Mouse (Mus musculus) G1E (cell line): ENCODE results near the gene Nelfb. TPM values are rescaled to one million over a fixed set of nuclear protein-coding genes. Genes with fewer than 3 reads are reported as not detected.
"Not testable (repeated sequence)": the region's sequence is repeated elsewhere in the genome, so short reads cannot be mapped to it uniquely, and the experiment has no call there.

Experiments used
- ATAC-seq: 2 replicates; pipeline ENCODE4 v1.8.0; 2016; ENCODE audit warnings: mild to moderate bottlenecking; ENCODE audit not compliant: insufficient number of reproducible peaks, poor library complexity, low FRiP score, severe bottlenecking; ENCODE audit errors: extremely low read depth
- DNase-seq: peaks from one replicate; pipeline ENCODE4 v3.0.0; 2012; ENCODE audit warnings: low spot score
- H3K27me3 ChIP-seq: 2 replicates; pipeline ENCODE4 v1.6.1; 2012; ENCODE audit warnings: mild to moderate bottlenecking, low read length, inconsistent platforms; ENCODE audit not compliant: insufficient read depth
- H3K36me3 ChIP-seq: replicated peaks from 2 replicates; pipeline ENCODE3; 2012; ENCODE audit warnings: mild to moderate bottlenecking, inconsistent platforms
- H3K4me1 ChIP-seq: 2 replicates; pipeline ENCODE4 v1.6.1; 2012; ENCODE audit warnings: low read depth, low read length, inconsistent platforms, mixed read lengths; ENCODE audit not compliant: insufficient read depth
- H3K4me3 ChIP-seq: 2 replicates; pipeline ENCODE4 v1.5.1; 2012; ENCODE audit warnings: low read depth, mild to moderate bottlenecking, inconsistent platforms, low read length, moderate library complexity, mixed read lengths
- H3K9me3 ChIP-seq: replicated peaks from 2 replicates; pipeline ENCODE4 v1.6.1; 2012; ENCODE audit warnings: inconsistent platforms
- CTCF ChIP-seq: IDR thresholded peaks from 2 replicates; pipeline ENCODE4 v1.5.1; 2012; ENCODE audit warnings: low read depth, low read length, inconsistent platforms, mixed read lengths
- GATA1 ChIP-seq: IDR thresholded peaks from 2 replicates; pipeline ENCODE4 v1.6.1; 2012; ENCODE audit warnings: borderline replicate concordance, low read length, inconsistent platforms, mixed read lengths
- GATA2 ChIP-seq: IDR thresholded peaks from 2 replicates; pipeline ENCODE4 v1.6.1; 2012; ENCODE audit warnings: low read depth, low read length, inconsistent platforms, borderline replicate concordance
- POLR2AphosphoS5 ChIP-seq: IDR thresholded peaks from 2 replicates; pipeline ENCODE4 v1.6.1; 2012; ENCODE audit warnings: low read depth, low read length, inconsistent platforms; ENCODE audit not compliant: insufficient replicate concordance
- TAL1 ChIP-seq: conservative IDR thresholded peaks from 2 replicates; pipeline ENCODE4 v1.6.1; 2012; ENCODE audit warnings: low read depth, low read length, inconsistent platforms, mixed read lengths
- polyA plus RNA-seq: library from polyadenylated mRNA; stranded (reverse); fragments of >175 nt; gene quantifications from 2 replicates; pipeline ENCODE4 v1.2.3, GENCODE M21; 2012
- total RNA-seq, 2 experiments: library from RNA; stranded (forward) in 1 of 2; stranded (reverse) in 1 of 2; fragments of 200-1000 nt in 1 of 2; fragments of >200 nt in 1 of 2; fragmentation: Nextera tagmentation in 1 of 2; gene quantifications; 2 replicates each; pipeline ENCODE4 v1.2.3; 2014 to 2017

Nelfb gene
- total RNA-seq (2014; fragmentation: Nextera tagmentation) (30.6 and 80.7 TPM in 2 replicates), total RNA-seq (2017) (54.6 and 60.9 TPM in 2 replicates), polyA plus RNA-seq (26.9 and 27.0 TPM in 2 replicates)

GRCm38 (mm10) chr2:25211121-25211670 is at the start of gene Nelfb:
Nelfb (minus strand) TSS chr2:25211489.
- peaks cover 42% of the 10 kb centered on the region for H3K36me3 ChIP-seq
- H3K4me3 ChIP-seq: peak within 1 kb of the TSS; percentile 90
- TF ChIP-seq GATA2: no peak
- TF ChIP-seq GATA1: no peak
- TF ChIP-seq TAL1: no peak
- no peak for TF ChIP-seq CTCF
- TF ChIP-seq POLR2AphosphoS5: no peak
- ATAC-seq (peak; percentile 83), DNase-seq (peak; percentile 91)
- H3K4me1 ChIP-seq: peaks cover 58% of the 10 kb centered on the region
- peaks cover 14% of the 10 kb centered on the region for H3K27me3 ChIP-seq
- no peaks in the 10 kb centered on the region for H3K9me3 ChIP-seq

DNA sequence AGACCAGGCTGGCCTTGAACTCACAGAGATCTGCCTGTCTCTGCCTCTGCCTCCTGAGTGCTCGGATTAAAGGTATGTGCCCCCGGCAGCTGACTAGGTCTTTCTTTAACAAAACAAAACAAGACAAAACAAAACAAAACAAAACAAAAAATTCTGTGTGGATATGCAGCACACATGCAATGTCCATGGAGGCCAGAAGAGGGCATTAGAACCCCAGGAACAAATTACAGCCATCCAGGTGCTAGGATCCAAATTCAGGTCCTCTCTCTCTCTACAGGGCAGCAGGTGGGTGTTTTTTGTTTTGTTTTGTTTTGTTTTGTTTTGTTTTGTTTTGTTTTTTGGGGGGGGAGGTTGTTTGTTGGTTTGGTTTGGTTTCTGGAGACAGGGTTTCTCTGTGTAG is 47.6 kb upstream of the Nelfb start:
- H3K36me3 ChIP-seq: peaks cover 20% of the 10 kb centered on the region
- no peak for ATAC-seq
- DNase-seq: no peak
- TF ChIP-seq POLR2AphosphoS5 (no peak), GATA1 (no peak), CTCF (peak; percentile 46; the same call in 1 of the 2 replicates), TAL1 (no peak)
- peaks cover 48% of the 10 kb centered on the region for H3K4me1 ChIP-seq
- H3K27me3 ChIP-seq: no peaks in the 10 kb centered on the region
- no peaks in the 10 kb centered on the region for H3K9me3 ChIP-seq
- H3K4me3 ChIP-seq: no peak overlapping the region

DNA sequence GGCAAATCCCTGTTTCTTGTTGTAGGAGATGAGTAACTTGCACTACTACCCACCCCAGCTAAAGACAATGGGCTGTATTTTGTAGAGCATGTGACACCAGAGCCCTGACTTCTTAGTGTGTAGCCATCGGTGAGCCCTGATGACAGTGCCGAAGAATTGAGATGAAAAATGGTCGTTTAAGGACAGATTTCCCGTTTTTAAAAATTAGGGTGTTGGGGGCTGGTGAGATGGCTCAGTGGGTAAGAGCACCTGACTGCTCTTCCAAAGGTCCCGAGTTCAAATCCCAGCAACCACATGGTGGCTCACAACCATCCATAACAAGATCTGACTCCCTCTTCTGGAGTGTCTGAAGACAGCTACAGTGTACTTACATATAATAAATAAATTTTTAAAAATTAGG is 46.0 kb upstream of the Nelfb start:
- H3K4me1 ChIP-seq: peaks cover 48% of the 10 kb centered on the region
- DNase-seq, H3K27me3 ChIP-seq, ATAC-seq, H3K4me3 ChIP-seq, H3K9me3 ChIP-seq: not testable (repeated sequence)
- peaks cover 31% of the 10 kb centered on the region for H3K36me3 ChIP-seq

- not testable (repeated sequence) for H3K27me3 ChIP-seq, ATAC-seq, H3K9me3 ChIP-seq
- Histone ChIP-seq H3K36me3 (peaks cover 37% of the 10 kb centered on the region), H3K4me3 (peak overlapping the region; percentile 98), H3K4me1 (peaks cover 44% of the 10 kb centered on the region)
- peak; percentile 33 for DNase-seq
These were observed 45.3 kb upstream of the Nelfb start for GRCm38 (mm10) chr2:25256443-25257109.

DNA sequence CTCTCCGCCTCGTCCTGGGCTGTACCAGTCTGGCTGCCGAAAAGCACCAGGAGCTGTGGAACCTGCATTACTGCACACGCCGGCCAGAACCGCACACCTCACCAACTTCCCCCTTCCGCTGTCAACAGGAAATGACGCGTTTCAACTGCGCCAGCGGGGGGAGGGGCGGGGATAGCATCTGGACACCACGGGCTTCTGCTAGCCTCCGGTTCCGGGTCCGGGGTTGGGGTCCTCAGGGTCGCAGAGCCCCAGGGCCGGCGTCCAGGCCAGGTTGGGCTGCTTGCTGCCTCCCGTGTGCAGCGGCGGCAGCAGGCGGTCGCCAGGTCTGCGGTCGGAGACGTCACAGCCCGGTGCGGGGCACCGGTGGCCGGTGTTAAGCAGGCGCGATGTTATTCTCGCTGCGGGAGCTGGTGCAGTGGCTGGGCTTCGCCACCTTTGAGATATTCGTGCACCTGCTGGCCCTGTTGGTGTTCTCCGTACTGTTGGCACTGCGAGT is 44.0 kb upstream of the Nelfb start, which contains the start of gene Tmem203:
Tmem203 (plus strand) TSS at position 156 of the 496 bp plus-strand sequence.
- ATAC-seq (peak; percentile 63), DNase-seq (peak; percentile 82)
- Histone ChIP-seq H3K4me1 (peaks cover 48% of the 10 kb centered on the region), H3K9me3 (no peaks in the 10 kb centered on the region), H3K36me3 (peaks cover 50% of the 10 kb centered on the region), H3K27me3 (no peaks in the 10 kb centered on the region), H3K4me3 (peak within 1 kb of the TSS; percentile 98)
- TF ChIP-seq POLR2AphosphoS5: no peak

- Histone ChIP-seq H3K36me3 (peaks cover 72% of the 10 kb centered on the region), H3K27me3 (no peaks in the 10 kb centered on the region; the same call in 1 of the 2 replicates), H3K9me3 (no peaks in the 10 kb centered on the region), H3K4me1 (peaks cover 46% of the 10 kb centered on the region), H3K4me3 (no peak overlapping the region)
- ATAC-seq (no peak), DNase-seq (no peak)
- TF ChIP-seq GATA2 (no peak), CTCF (peak; percentile 14; the same call in 1 of the 2 replicates)
These were observed 41.0 kb upstream of the Nelfb start for GRCm38 (mm10) chr2:25252331-25252730.
